Mouse (Mus musculus): Measurements from ENCODE around the gene Hoxa3.

DNA sequence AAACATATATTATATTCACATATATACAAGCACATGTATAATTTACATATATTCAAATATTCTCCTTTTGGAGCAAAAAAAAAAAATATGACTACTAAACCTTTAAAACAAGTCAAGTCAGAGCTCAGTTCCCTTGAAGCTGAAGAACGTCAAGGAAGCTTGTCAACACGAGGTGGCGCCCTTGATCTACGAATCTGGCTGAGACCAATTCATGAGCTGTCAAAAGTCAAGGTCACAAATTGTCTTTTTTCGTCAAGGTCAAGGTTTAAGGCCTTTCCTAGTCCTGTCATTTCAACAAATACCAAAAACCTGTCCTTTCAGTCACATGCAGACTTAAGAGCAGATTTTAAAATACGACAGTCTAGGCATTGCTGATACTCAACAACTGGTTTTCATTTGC lies 43.8 kb upstream of the Hoxa3 start:
- TF ChIP-seq CTCF (IDR thresholded peaks at IDR 0.05; ENCODE audit: extremely low read depth, insufficient read depth, low read length) (peak; percentile 78), POLR2A (IDR thresholded peaks at IDR 0.05; ENCODE audit: extremely low read depth, insufficient read depth, low read length) (no peak)
